Mouse (Mus musculus) midbrain, embryonic 12.5 days (tissue): Measurements from ENCODE around the gene Pdzd2. TPM values are rescaled to one million over a fixed set of nuclear protein-coding genes. Genes with fewer than 3 reads are reported as not detected.

Experiments used
- ATAC-seq: fragments of 200-750 bp; cut with Nextera tagmentation; 2 replicates; pipeline ENCODE4 v1.8.0; 2017; ENCODE audit warnings: low read depth, moderate TSS enrichment, moderate library complexity; ENCODE audit not compliant: low FRiP score
- H3K27ac ChIP-seq: fragments of 300-500 bp; sonication (generic); replicated peaks from 2 replicates; pipeline ENCODE4 v1.5.1; 2016; ENCODE audit warnings: mild to moderate bottlenecking
- H3K27me3 ChIP-seq: fragments of 300-500 bp; sonication (generic); 2 replicates; pipeline ENCODE4 v1.6.1; 2016; ENCODE audit warnings: mild to moderate bottlenecking
- H3K36me3 ChIP-seq: fragments of 300-500 bp; sonication (generic); 2 replicates; pipeline ENCODE4 v1.6.1; 2016
- H3K4me1 ChIP-seq: fragments of 300-500 bp; sonication (generic); 2 replicates; pipeline ENCODE4 v1.6.1; 2016
- H3K4me2 ChIP-seq: fragments of 300-500 bp; sonication (generic); replicated peaks from 2 replicates; pipeline ENCODE4 v1.6.1; 2016; ENCODE audit warnings: mild to moderate bottlenecking, moderate library complexity
- H3K4me3 ChIP-seq: fragments of 300-500 bp; sonication (generic); 2 replicates; pipeline ENCODE4 v1.5.1; 2016; ENCODE audit warnings: mild to moderate bottlenecking
- H3K9ac ChIP-seq: fragments of 300-500 bp; sonication (generic); replicated peaks from 2 replicates; pipeline ENCODE4 v1.6.1; 2016; ENCODE audit warnings: mild to moderate bottlenecking, moderate library complexity
- H3K9me3 ChIP-seq: fragments of 300-500 bp; sonication (generic); 2 replicates; pipeline ENCODE4 v1.6.1; 2016; ENCODE audit warnings: mild to moderate bottlenecking
- WGBS: fragments of 180-500 bp; shearing (Covaris S2); methylation state at CpG from one replicate; pipeline ENCODE4 v1.1.7; 2016; 5-methylcytosine and 5-hydroxymethylcytosine counted together
- polyA plus RNA-seq: library from polyadenylated mRNA; unstranded; fragments of >200 nt; fragmentation: Nextera tagmentation; extraction: Ambion mirVana; gene quantifications from 2 replicates; pipeline ENCODE4 v1.2.1, GENCODE M21; 2016

Pdzd2 gene
- polyA plus RNA-seq, 1 experiment from 2014 or later: 9.5 TPM

DNA sequence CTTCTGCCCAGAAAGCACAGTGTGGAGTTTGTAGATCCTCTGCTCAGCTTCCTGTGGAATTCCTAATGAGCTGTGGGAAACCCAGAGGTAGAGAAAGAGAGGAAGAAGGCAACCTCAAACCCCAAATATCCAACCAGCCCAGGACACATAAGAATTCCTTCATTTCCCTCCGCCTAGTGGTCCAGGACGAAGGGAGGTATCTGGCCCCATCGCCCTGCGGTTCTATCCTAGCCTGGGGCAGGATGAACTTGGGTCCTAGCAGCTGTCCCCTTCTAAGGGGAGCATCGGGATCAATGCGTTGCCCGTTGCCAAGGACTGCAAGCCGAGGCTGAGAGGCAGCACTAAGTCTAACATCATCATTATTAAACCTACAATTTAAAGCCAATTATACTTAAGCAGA lies 104.8 kb downstream of the Pdzd2 start:
- no peak overlapping the region for H3K4me3 ChIP-seq
- no peak overlapping the region for H3K27ac ChIP-seq
- no peaks in the 10 kb centered on the region for H3K27me3 ChIP-seq
- H3K4me1 ChIP-seq: no peaks in the 10 kb centered on the region
- no peak overlapping the region for H3K9ac ChIP-seq
- H3K36me3 ChIP-seq: no peaks in the 10 kb centered on the region
- H3K4me2 ChIP-seq: no peak overlapping the region
- H3K9me3 ChIP-seq: no peaks in the 10 kb centered on the region
- WGBS: 84% methylated on average over 8 of the region's 8 CpGs
- no peak for ATAC-seq

DNA sequence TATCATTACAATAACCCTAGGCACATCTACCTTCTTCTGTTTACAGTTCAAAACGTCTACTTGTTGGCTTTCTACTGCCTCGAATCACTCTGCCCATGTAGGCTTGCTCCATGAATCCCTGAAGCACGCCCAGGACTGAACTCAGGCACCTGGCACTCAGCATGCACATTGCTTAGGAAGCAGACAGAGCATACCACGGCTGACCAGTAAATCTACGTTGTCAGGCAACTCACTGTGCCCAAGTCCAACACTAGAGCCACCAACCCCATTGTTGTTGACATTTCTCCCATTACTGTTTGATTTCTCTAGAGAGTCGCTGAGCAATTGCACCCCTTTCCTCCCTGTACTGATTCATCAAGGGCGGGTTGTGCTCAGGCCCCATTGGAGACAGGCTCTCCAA lies 110.6 kb downstream of the Pdzd2 start:
- Histone ChIP-seq H3K36me3 (no peaks in the 10 kb centered on the region), H3K27ac (no peak overlapping the region), H3K4me2 (no peak overlapping the region), H3K4me3 (no peak overlapping the region), H3K9me3 (no peaks in the 10 kb centered on the region), H3K27me3 (no peaks in the 10 kb centered on the region), H3K4me1 (no peaks in the 10 kb centered on the region), H3K9ac (no peak overlapping the region)
- WGBS: 89% methylated on average over 7 of the region's 7 CpGs
- ATAC-seq: no peak

DNA sequence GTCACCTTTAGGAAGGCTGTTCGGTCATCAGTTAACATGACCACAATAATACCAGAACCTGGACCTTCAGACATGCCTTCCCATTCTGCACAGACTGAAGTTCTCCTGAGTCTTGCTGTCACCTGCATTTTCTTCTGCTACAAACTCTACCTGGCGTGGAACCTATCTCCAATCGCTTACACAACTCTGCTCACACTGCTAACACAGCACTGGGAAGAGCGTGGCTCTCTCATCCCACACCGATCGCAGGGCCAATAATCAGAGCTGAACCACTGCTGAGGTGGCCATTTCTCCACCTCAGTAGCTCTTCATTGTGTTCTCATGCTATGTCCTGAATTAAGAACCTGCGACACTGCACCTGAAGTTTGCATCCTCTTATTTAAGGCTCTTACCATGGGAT lies 111.3 kb downstream of the Pdzd2 start:
- no peak overlapping the region for H3K27ac ChIP-seq
- no peaks in the 10 kb centered on the region for H3K9me3 ChIP-seq
- no peaks in the 10 kb centered on the region for H3K4me1 ChIP-seq
- WGBS: 95% methylated on average over 7 of the region's 7 CpGs
- H3K27me3 ChIP-seq: no peaks in the 10 kb centered on the region
- H3K4me3 ChIP-seq: no peak overlapping the region
- no peaks in the 10 kb centered on the region for H3K36me3 ChIP-seq
- no peak overlapping the region for H3K4me2 ChIP-seq
- no peak for ATAC-seq
- H3K9ac ChIP-seq: no peak overlapping the region

DNA sequence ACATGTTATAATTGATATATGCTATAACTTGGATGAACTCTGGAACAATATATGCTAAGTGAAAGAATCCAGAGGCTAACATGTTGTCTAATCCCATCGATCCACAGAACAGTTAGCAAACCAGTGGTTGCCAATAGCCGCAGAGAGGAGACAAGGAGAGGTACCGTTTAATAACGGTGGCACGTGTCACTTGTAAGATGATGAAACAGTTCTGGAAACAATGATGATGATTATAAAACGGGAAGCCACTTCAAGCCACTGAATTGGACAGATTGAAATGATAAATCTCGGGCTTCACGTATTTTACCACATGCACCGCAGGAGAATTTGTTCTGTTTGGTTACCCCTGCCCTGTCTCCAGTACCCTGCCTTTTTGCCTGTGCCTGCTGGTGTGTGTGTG lies 112.8 kb downstream of the Pdzd2 start:
- no peak for ATAC-seq
- H3K27me3 ChIP-seq: no peaks in the 10 kb centered on the region
- 92% methylated on average over 9 of the region's 9 CpGs for WGBS
- H3K9me3 ChIP-seq: no peaks in the 10 kb centered on the region
- no peak overlapping the region for H3K4me2 ChIP-seq
- H3K27ac ChIP-seq: no peak overlapping the region
- no peak overlapping the region for H3K9ac ChIP-seq
- H3K4me1 ChIP-seq: no peaks in the 10 kb centered on the region
- no peak overlapping the region for H3K4me3 ChIP-seq
- no peaks in the 10 kb centered on the region for H3K36me3 ChIP-seq

DNA sequence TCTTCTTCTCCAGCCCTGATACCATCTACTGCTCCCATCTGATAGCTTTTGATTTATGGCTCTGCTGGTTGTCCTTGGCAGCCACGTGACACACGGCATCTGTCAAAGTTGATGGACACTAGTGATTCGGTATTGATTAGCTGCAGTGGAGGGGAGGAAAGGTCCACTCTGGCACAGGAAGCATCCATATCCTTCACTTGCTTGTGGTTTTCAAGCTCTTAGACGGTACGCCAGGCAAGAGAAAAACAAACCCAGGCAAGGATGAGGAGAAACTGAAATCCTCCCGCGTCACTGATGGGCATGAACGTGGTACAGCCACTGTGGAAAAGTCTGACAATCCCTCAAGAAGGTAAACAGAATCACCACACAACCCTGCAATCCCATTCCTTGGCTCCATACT lies 113.6 kb downstream of the Pdzd2 start:
- no peak overlapping the region for H3K4me3 ChIP-seq
- H3K9me3 ChIP-seq: no peaks in the 10 kb centered on the region
- H3K27me3 ChIP-seq: no peaks in the 10 kb centered on the region
- H3K4me2 ChIP-seq: no peak overlapping the region
- no peak for ATAC-seq
- 86% methylated on average over 8 of the region's 8 CpGs for WGBS
- H3K4me1 ChIP-seq: no peaks in the 10 kb centered on the region
- no peak overlapping the region for H3K9ac ChIP-seq
- no peaks in the 10 kb centered on the region for H3K36me3 ChIP-seq
- no peak overlapping the region for H3K27ac ChIP-seq

DNA sequence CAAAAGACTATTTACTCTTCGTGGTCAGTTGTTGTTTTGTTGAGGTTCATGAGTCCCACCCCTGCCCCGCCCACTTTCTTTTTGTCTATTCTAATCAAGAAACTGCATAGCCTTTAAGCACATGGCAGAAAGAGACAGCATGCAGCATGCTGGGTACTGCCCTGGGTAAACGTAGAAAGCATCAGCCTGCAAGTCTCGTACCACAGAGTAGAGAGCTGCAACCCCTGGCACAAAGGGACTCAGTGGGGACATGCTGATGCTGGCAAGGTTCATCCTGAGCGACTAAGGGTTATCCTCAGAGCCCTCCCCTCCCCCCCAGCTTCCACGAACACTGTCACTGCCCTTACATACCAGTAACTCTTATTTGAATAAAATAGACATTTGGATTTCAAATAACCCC lies 114.2 kb downstream of the Pdzd2 start:
- ATAC-seq: 0 out of 2 replicates have a peak, but pooled peaks have one; percentile 19

DNA sequence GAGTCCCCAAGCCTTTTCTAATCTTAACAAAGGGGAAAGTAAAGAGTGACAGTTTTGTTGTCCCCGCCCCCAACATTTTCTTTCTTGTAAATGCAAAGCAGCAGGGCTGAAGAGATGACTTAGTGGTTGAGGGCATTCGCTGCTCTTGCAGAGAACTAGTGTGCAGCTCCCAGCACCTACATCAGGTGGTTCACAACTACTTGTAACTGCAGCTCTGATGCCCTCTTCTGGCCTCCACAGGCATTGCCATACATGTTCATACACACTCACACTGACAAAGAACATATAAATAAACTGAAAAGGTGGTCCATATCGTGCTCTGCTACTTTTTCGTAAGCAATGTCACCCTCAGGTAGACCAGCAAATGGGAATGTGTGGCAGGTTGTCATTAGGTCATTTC lies 116.2 kb downstream of the Pdzd2 start:
- H3K9me3 ChIP-seq: no peaks in the 10 kb centered on the region
- no peak overlapping the region for H3K4me3 ChIP-seq
- no peaks in the 10 kb centered on the region for H3K27me3 ChIP-seq
- no peaks in the 10 kb centered on the region for H3K36me3 ChIP-seq
- H3K4me1 ChIP-seq: no peaks in the 10 kb centered on the region
- H3K4me2 ChIP-seq: no peak overlapping the region
- WGBS: 92% methylated on average over 4 of the region's 4 CpGs
- H3K9ac ChIP-seq: no peak overlapping the region
- H3K27ac ChIP-seq: no peak overlapping the region
- ATAC-seq: no peak

More for the DNA sequence above, 114.2 kb downstream of the Pdzd2 start:
- Histone ChIP-seq H3K27me3 (no peaks in the 10 kb centered on the region), H3K4me1 (no peaks in the 10 kb centered on the region), H3K36me3 (no peaks in the 10 kb centered on the region), H3K9ac (no peak overlapping the region), H3K4me3 (no peak overlapping the region), H3K27ac (no peak overlapping the region), H3K4me2 (no peak overlapping the region), H3K9me3 (no peaks in the 10 kb centered on the region)
- WGBS: 58% methylated on average over 6 of the region's 6 CpGs

DNA sequence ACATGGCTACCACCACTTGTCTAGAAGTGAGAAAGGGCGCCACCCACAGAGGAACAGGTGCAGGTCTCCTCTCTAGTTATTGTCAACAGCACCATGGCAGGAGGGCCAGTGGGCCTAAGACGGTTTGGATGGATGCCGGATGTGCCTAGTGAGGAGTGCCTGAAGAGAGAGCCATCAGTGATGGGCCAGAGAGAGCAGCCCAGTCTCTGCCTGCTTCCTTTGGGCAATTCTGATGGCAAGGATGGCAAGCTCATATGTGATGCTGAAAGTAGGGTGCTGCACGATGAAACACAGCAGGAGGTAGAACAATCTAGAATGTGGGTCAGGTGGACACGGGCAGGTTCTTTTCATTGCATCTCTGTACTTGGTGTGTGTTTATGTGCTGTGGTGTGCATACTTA lies 117.0 kb downstream of the Pdzd2 start:
- H3K9ac ChIP-seq: no peak overlapping the region
- no peak overlapping the region for H3K27ac ChIP-seq
- no peak overlapping the region for H3K4me2 ChIP-seq
- H3K27me3 ChIP-seq: no peaks in the 10 kb centered on the region
- H3K4me3 ChIP-seq: no peak overlapping the region
- no peak for ATAC-seq
- no peaks in the 10 kb centered on the region for H3K36me3 ChIP-seq
- 92% methylated on average over 5 of the region's 5 CpGs for WGBS
- H3K9me3 ChIP-seq: no peaks in the 10 kb centered on the region
- no peaks in the 10 kb centered on the region for H3K4me1 ChIP-seq

DNA sequence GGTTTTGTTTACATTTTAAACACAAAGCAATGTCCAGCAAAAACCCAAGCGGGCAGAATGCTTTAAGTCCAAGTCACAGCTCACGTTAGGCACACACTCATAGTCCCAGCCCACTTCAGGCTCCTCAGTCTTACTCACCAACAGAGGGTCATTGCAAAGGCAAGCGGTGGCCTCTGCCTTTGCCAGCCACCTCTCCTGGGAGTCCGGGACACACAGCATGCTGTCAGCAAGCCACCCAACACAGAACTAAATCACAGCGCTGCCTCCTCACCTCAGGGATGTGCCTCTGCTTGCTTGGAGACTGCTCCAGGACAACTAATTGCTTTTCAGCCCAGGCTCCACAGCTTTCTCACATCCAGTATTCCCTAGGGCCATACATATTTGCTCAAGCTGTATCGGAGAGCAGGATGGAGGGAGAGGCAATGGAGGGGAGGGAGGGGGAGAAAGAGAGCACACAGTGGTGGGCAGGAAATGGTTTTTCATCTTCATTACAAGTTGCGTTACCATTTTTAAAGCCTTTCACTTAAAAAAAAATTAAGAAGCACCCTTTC lies 117.6 kb downstream of the Pdzd2 start:
- no peaks in the 10 kb centered on the region for H3K4me1 ChIP-seq
- H3K27ac ChIP-seq: no peak overlapping the region
- no peaks in the 10 kb centered on the region for H3K27me3 ChIP-seq
- ATAC-seq: peak; percentile 70
- no peak overlapping the region for H3K9ac ChIP-seq
- H3K4me2 ChIP-seq: no peak overlapping the region
- no peak overlapping the region for H3K4me3 ChIP-seq
- no peaks in the 10 kb centered on the region for H3K36me3 ChIP-seq
- WGBS: 63% methylated on average over 7 of the region's 7 CpGs
- H3K9me3 ChIP-seq: no peaks in the 10 kb centered on the region

DNA sequence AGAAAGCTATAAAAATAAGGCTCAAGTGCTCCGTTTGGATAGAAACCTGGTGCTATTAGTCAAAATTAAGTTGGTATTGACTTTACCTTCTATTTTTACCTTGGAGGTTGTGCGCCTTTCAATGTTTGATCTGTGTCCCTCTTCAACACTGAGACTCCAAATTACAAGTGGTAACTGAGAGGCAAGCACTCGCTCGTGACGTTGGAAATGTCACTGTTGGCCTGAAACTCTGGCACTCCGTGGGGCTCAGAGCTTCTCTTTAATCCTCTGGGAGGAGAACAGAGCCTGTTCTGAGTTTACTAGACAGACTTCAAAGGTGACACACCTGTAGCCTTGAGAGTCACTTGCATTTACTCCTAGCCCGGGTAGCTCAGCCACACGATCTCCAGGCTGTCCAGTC lies 120.5 kb downstream of the Pdzd2 start:
- no peak overlapping the region for H3K27ac ChIP-seq
- no peak for ATAC-seq
- H3K4me2 ChIP-seq: no peak overlapping the region
- H3K36me3 ChIP-seq: no peaks in the 10 kb centered on the region
- no peak overlapping the region for H3K4me3 ChIP-seq
- no peaks in the 10 kb centered on the region for H3K9me3 ChIP-seq
- H3K4me1 ChIP-seq: no peaks in the 10 kb centered on the region
- H3K9ac ChIP-seq: no peak overlapping the region
- 89% methylated on average over 8 of the region's 8 CpGs for WGBS
- H3K27me3 ChIP-seq: no peaks in the 10 kb centered on the region

DNA sequence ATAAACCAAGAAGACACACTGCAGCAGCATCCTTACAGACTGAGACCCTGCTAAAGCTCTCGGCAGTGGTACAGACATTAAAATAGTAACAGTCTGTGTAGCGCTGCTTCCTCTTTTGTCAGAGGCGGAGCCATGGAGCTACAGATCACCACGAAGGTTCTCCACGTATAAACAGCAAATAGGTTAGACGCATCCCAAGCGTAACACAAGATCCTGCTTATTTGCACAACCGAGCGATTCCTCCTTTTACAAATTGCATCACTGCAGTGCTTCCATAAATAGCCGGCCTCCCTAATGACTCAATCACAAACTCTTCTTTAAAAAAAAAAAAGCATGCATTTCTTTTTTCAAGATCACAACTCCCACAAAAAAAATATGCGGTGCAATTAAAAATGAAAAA lies 122.1 kb downstream of the Pdzd2 start:
- no peak overlapping the region for H3K4me3 ChIP-seq
- ATAC-seq: no peak
- no peak overlapping the region for H3K27ac ChIP-seq
- H3K9ac ChIP-seq: no peak overlapping the region
- H3K9me3 ChIP-seq: no peaks in the 10 kb centered on the region
- no peak overlapping the region for H3K4me2 ChIP-seq
- H3K27me3 ChIP-seq: no peaks in the 10 kb centered on the region
- H3K36me3 ChIP-seq: no peaks in the 10 kb centered on the region
- H3K4me1 ChIP-seq: no peaks in the 10 kb centered on the region
- WGBS: 87% methylated on average over 11 of the region's 11 CpGs

DNA sequence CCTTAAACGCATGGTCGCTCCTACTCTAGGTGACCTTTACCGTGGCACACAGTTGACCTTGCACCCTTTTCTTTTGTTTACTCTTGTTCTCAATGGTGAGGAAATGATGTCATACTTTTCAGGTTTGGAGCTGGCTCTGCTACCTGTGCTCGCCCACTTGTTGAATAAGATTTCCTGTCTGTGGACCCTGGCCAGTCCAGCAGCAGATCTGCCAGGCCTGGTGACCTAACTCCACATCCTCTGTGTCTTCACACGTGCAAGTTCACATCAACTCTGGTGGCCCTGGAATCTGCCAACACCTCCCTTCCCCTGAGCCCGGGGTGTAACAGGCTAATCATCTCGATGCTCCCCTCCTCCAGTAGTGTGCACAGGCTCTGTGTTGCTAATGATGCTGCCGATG lies 122.5 kb downstream of the Pdzd2 start:
- Histone ChIP-seq H3K27me3 (no peaks in the 10 kb centered on the region), H3K27ac (no peak overlapping the region), H3K4me2 (no peak overlapping the region), H3K36me3 (no peaks in the 10 kb centered on the region), H3K9ac (no peak overlapping the region), H3K9me3 (no peaks in the 10 kb centered on the region), H3K4me1 (no peaks in the 10 kb centered on the region), H3K4me3 (no peak overlapping the region)
- ATAC-seq: peak; percentile 46; the same call in 1 of the 2 replicates
- WGBS: 85% methylated on average over 8 of the region's 8 CpGs
